Mouse (Mus musculus) brain, embryonic 18.5 days (tissue): ENCODE measurements at regions not wholly inside any gene's neighbourhood (a gene's known extent, or its start where the extent isn't known, plus 50 kb on each side); places are given as distances from the start of the nearest gene placed in this dataset.

Source experiments
- DNase-seq: peaks from one replicate; pipeline ENCODE4 v3.0.0-alpha.2; 2012; ENCODE audit warnings: low read depth, low spot score

- peak; percentile 67 for DNase-seq
These were observed 123.9 kb downstream of the Tmem161b start for GRCm38 (mm10) chr13:84345791-84346511.

- DNase-seq, result no peak
These were observed 124.5 kb downstream of the Tmem161b start for GRCm38 (mm10) chr13:84346569-84346968.

GRCm38 (mm10) chr13:84347181-84347913 is 125.3 kb downstream of the Tmem161b start:
- DNase-seq, result peak; percentile 57

GRCm38 (mm10) chr13:84347914-84348700 is 126.0 kb downstream of the Tmem161b start:
- DNase-seq, result peak; percentile 99

- DNase-seq, result no peak
These were observed 126.5 kb downstream of the Tmem161b start for GRCm38 (mm10) chr13:84348701-84348975.

GRCm38 (mm10) chr13:84349001-84349720 is 127.1 kb downstream of the Tmem161b start:
- DNase-seq, result peak; percentile 73

- no peak for DNase-seq
These were observed 127.6 kb downstream of the Tmem161b start for GRCm38 (mm10) chr13:84349721-84350040.

- DNase-seq, result no peak
These were observed 128.7 kb downstream of the Tmem161b start for GRCm38 (mm10) chr13:84350791-84351190.

- DNase-seq, result no peak
These were observed 134.4 kb downstream of the Tmem161b start for GRCm38 (mm10) chr13:84356455-84356854.

- DNase-seq, result no peak
These were observed 138.4 kb downstream of the Tmem161b start for GRCm38 (mm10) chr13:84360536-84360935.

GRCm38 (mm10) chr13:84364069-84364468 is 142.0 kb downstream of the Tmem161b start:
- no peak for DNase-seq

- DNase-seq, result no peak
These were observed 143.4 kb downstream of the Tmem161b start for GRCm38 (mm10) chr13:84365503-84365902.

- DNase-seq, result no peak
These were observed 143.9 kb downstream of the Tmem161b start for GRCm38 (mm10) chr13:84366017-84366416.

- no peak for DNase-seq
These were observed 144.7 kb downstream of the Tmem161b start for GRCm38 (mm10) chr13:84366839-84367238.

GRCm38 (mm10) chr13:84368225-84368624 is 146.1 kb downstream of the Tmem161b start:
- DNase-seq, result no peak

- DNase-seq, result no peak
These were observed 152.7 kb downstream of the Tmem161b start for GRCm38 (mm10) chr13:84374711-84375257.

- no peak for DNase-seq
These were observed 153.8 kb downstream of the Tmem161b start for GRCm38 (mm10) chr13:84375941-84376340.

GRCm38 (mm10) chr13:84378553-84379332 is 156.6 kb downstream of the Tmem161b start:
- DNase-seq, result no peak

- DNase-seq, result no peak
These were observed 169.5 kb downstream of the Tmem161b start for GRCm38 (mm10) chr13:84391554-84391953.

GRCm38 (mm10) chr13:84398476-84399344 is 176.6 kb downstream of the Tmem161b start:
- DNase-seq, result no peak
